Mouse (Mus musculus) neural tube, embryonic 12.5 days (tissue): ENCODE data around the gene Mrgprh. TPM values are rescaled to one million over a fixed set of nuclear protein-coding genes. Genes with fewer than 3 reads are reported as not detected.

Source experiments
- ATAC-seq: fragments of 200-750 bp; cut with Nextera tagmentation; 2 replicates; pipeline ENCODE4 v1.8.0; 2017; ENCODE audit warnings: low read depth, mild to moderate bottlenecking, moderate TSS enrichment, moderate library complexity; ENCODE audit not compliant: low FRiP score
- H3K27ac ChIP-seq: fragments of 300-500 bp; sonication (generic); 2 replicates; pipeline ENCODE4 v1.5.1; 2016
- H3K27me3 ChIP-seq: fragments of 300-500 bp; sonication (generic); replicated peaks from 2 replicates; pipeline ENCODE4 v1.6.1; 2016; ENCODE audit warnings: mild to moderate bottlenecking
- H3K36me3 ChIP-seq: fragments of 300-500 bp; sonication (generic); 2 replicates; pipeline ENCODE4 v1.6.1; 2016; ENCODE audit warnings: mild to moderate bottlenecking
- H3K4me1 ChIP-seq: fragments of 300-500 bp; sonication (generic); 2 replicates; pipeline ENCODE4 v1.6.1; 2016
- H3K4me2 ChIP-seq: fragments of 300-500 bp; sonication (generic); replicated peaks from 2 replicates; pipeline ENCODE4 v1.6.1; 2016; ENCODE audit warnings: mild to moderate bottlenecking
- H3K4me3 ChIP-seq: fragments of 300-500 bp; sonication (generic); 2 replicates; pipeline ENCODE4 v1.5.1; 2016
- H3K9ac ChIP-seq: fragments of 300-500 bp; sonication (generic); 2 replicates; pipeline ENCODE4 v1.6.1; 2016; ENCODE audit warnings: mild to moderate bottlenecking
- H3K9me3 ChIP-seq: fragments of 300-500 bp; sonication (generic); 2 replicates; pipeline ENCODE4 v1.6.1; 2016; ENCODE audit warnings: mild to moderate bottlenecking
- WGBS: fragments of 180-500 bp; shearing (Covaris S2); methylation state at CpG from one replicate; pipeline ENCODE4 v1.1.7; 2016; 5-methylcytosine and 5-hydroxymethylcytosine counted together
- polyA plus RNA-seq: library from polyadenylated mRNA; unstranded; fragments of >200 nt; fragmentation: Nextera tagmentation; extraction: Ambion mirVana; gene quantifications from 2 replicates; pipeline ENCODE4 v1.2.1, GENCODE M21; 2016

The Mrgprh gene
- polyA plus RNA-seq, 1 experiment from 2014 or later = not detected

DNA sequence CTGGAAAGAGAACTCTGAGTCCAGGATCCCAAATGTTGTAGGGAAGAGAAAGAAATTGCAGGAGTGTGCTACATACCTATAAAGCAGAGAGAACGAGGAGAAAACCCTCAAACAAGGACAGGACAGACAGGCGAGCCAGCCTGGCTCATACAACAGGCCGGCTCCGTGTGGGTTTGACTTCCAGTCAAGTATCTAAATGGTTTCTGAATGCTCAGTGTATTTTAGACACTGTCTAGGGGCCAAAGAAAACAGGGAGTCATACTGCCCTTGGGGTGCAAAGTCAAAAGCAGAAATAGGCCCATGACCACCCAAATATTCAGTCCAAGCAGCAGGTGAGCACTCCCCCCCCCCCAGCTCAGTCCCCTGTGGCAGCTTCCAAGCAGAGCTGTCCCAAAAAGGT, 30.0 kb downstream of the Mrgprh start:
- H3K9ac ChIP-seq = no peak overlapping the region
- H3K27ac ChIP-seq = no peak overlapping the region
- H3K9me3 ChIP-seq = no peaks in the 10 kb centered on the region
- no peaks in the 10 kb centered on the region for H3K27me3 ChIP-seq
- H3K4me2 ChIP-seq = no peak overlapping the region
- no peak overlapping the region for H3K4me3 ChIP-seq
- WGBS = 90% methylated on average over 4 of the region's 4 CpGs
- no peak for ATAC-seq
- peaks cover 36% of the 10 kb centered on the region for H3K36me3 ChIP-seq
- H3K4me1 ChIP-seq = no peaks in the 10 kb centered on the region

DNA sequence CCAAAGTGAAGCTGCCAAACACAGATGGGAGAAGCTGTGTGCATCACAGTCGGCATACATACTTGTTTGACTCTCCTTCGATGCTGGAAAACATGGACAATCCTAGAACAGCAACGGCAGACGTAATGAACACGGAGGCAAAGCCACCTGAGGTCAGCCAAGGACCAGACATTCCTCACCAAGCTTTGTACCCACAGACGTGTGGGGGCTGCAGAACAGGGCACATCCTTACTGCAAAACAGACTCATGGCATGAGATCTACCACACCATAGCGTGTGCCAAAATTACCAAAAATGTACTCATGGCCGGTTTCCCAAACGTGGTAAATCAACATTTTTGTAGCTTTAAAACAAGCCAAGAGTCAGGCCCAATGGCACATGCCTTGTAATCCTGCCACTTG, 30.6 kb downstream of the Mrgprh start:
- Histone ChIP-seq H3K9me3 (no peaks in the 10 kb centered on the region), H3K27ac (no peak overlapping the region), H3K4me2 (no peak overlapping the region), H3K36me3 (peaks cover 38% of the 10 kb centered on the region), H3K27me3 (no peaks in the 10 kb centered on the region), H3K9ac (no peak overlapping the region), H3K4me1 (no peaks in the 10 kb centered on the region), H3K4me3 (no peak overlapping the region)
- no peak for ATAC-seq
- WGBS = 94% methylated on average over 9 of the region's 9 CpGs

DNA sequence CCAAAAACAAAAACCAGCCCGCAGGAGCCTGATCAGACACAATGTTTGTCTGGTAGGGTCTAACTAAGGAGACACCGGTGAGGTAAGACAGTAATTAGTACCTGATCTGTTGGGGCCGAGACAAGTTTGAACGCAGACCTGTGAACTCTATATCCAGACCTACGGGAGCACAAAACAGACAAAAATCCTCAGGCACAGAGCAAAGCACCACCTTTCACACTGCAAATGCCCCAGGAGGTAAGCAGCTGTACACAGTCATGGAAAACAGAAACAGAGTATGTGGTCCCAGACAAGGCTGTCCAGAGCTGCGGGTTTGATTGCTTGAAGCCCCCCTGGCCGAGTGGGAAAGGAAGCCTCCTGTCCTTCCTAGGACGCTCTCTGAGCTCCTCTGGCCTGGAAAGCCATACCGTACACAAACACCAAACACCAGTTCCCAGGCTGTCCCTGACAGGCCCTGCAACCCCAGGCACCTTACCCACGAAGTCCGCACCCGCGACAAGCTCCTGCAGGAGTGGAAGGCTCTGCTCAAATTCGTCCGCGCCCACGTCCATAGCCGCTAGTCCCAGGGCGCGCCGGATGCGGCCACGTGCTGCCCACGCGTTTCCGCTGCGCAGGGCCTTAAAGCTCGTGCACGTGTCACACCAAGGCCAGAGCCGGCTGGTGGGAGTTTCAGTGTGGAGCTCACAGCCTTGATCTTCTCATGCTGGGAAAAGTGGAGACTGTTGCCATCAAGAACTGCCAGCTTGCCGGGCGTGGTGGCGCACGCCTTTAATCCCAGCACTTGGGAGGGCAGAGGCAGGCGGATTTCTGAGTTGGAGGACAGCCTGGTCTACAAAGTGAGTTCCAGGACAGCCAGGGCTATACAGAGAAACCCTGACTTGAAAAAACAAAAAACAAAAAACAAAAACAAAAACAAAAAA, 33.8 kb downstream of the Mrgprh start, which contains the start of gene Pnldc1:
Gene Pnldc1 (minus strand): TSS at position 870 of the 920 bp plus-strand sequence.
- no peak for ATAC-seq
- Histone ChIP-seq H3K27me3 (no peaks in the 10 kb centered on the region), H3K4me1 (no peaks in the 10 kb centered on the region), H3K4me3 (no peak within 1 kb of the TSS), H3K27ac (no peak within 1 kb of the TSS), H3K4me2 (no peak within 1 kb of the TSS), H3K9ac (no peak within 1 kb of the TSS), H3K36me3 (peaks cover 48% of the 10 kb centered on the region), H3K9me3 (no peaks in the 10 kb centered on the region)
- WGBS = 81% methylated on average over 35 of the region's 35 CpGs

DNA sequence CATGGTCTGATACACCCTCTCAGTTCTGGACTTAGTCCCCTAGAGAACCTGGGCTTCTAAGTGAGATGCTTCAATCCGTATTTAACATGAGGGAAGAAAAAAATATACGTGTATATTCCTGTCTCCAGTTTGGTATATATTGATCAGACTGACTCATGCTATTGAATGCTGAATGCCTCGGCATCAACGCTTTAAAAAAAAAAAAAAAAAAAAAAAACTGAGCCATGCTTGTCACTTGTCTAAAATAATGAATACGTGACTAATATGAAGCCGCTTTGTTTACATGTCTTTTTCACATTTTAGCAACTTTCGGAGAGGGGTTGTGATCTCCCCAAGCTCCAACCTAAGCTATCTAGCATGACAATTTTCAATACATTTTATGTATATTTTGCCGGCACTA, 34.6 kb downstream of the Mrgprh start:
- no peaks in the 10 kb centered on the region for H3K27me3 ChIP-seq
- no peak overlapping the region for H3K4me2 ChIP-seq
- no peak overlapping the region for H3K4me3 ChIP-seq
- peaks cover 40% of the 10 kb centered on the region for H3K36me3 ChIP-seq
- H3K9me3 ChIP-seq = no peaks in the 10 kb centered on the region
- no peak overlapping the region for H3K27ac ChIP-seq
- WGBS = 91% methylated on average over 8 of the region's 8 CpGs
- no peak for ATAC-seq
- no peak overlapping the region for H3K9ac ChIP-seq
- peaks cover 4% of the 10 kb centered on the region for H3K4me1 ChIP-seq

DNA sequence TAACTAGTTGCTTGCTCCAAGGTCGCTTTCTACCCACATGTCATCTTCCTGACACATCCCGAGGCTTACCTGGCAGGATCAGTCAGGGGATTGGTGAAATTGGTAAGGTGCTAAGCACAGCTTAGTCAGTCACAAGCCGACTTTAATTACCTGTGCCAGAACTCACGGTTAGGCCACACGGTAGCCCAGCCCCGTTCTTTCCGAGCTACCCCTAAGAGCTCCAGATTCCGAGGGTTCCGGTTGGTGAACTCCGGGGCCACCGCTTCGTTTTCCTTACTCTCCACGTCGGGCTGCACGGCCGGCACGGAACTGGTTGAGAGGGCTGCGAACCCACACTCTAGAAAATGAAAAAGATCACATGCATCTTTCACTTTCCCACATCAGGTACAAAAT, 39.6 kb downstream of the Mrgprh start, which contains the start of gene Tcp1:
Gene Tcp1 (plus strand): TSS at position 214 of the 393 bp plus-strand sequence.
- Histone ChIP-seq H3K4me3 (peak within 1 kb of the TSS; percentile 76), H3K9me3 (no peaks in the 10 kb centered on the region), H3K9ac (peak within 1 kb of the TSS; percentile 91), H3K27me3 (no peaks in the 10 kb centered on the region), H3K27ac (peak within 1 kb of the TSS; percentile 69), H3K4me2 (peak within 1 kb of the TSS; percentile 88), H3K4me1 (peaks cover 8% of the 10 kb centered on the region), H3K36me3 (peaks cover 51% of the 10 kb centered on the region)
- peak; percentile 7 for ATAC-seq
- 2% methylated on average over 18 of the region's 18 CpGs for WGBS

DNA sequence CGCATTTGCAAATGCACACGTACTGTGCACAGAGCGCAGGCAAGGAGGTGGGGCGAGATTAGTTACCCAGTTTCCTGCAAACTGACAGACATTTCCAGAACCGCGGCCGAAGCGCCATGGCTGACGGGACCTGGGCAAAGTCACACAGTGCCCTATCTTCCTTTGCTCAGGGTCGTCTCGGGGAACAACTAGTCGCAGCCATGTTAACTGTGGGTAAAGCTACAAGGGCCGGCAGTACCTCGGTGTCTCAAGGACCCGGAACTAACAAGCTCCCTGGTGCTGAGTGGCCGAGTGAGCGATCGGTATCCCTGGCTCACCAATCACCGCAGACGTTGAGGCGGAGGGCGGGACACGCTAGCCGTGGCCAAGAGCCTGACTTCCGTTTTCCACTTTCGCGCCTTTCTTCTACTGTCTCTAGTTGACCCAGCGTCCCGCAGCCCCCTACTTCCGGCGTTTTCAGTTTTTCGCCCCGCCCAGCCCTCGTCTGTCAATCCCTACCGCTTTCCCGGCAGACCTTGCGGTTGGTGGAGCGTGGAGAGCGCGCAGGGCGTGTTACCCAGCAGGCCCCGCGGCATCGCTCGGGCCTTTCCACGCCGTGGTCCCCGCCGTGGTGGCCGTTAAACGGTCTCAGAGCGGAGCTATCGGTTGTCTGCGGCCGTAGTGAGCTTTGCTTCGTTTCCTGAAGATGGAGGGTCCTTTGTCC, 40.2 kb downstream of the Mrgprh start, which contains the start of gene Mrpl18:
Gene Mrpl18 (minus strand): TSS at position 465 of the 703 bp plus-strand sequence.
- no peaks in the 10 kb centered on the region for H3K9me3 ChIP-seq
- H3K4me1 ChIP-seq = peaks cover 8% of the 10 kb centered on the region
- peak; percentile 99 for ATAC-seq
- H3K4me3 ChIP-seq = peak within 1 kb of the TSS; percentile 76
- no peaks in the 10 kb centered on the region for H3K27me3 ChIP-seq
- H3K36me3 ChIP-seq = peaks cover 52% of the 10 kb centered on the region
- H3K4me2 ChIP-seq = peak within 1 kb of the TSS; percentile 88
- WGBS = under 1% methylated on average over 56 of the region's 56 CpGs
- peak within 1 kb of the TSS; percentile 91 for H3K9ac ChIP-seq
- peak within 1 kb of the TSS; percentile 69 for H3K27ac ChIP-seq

DNA sequence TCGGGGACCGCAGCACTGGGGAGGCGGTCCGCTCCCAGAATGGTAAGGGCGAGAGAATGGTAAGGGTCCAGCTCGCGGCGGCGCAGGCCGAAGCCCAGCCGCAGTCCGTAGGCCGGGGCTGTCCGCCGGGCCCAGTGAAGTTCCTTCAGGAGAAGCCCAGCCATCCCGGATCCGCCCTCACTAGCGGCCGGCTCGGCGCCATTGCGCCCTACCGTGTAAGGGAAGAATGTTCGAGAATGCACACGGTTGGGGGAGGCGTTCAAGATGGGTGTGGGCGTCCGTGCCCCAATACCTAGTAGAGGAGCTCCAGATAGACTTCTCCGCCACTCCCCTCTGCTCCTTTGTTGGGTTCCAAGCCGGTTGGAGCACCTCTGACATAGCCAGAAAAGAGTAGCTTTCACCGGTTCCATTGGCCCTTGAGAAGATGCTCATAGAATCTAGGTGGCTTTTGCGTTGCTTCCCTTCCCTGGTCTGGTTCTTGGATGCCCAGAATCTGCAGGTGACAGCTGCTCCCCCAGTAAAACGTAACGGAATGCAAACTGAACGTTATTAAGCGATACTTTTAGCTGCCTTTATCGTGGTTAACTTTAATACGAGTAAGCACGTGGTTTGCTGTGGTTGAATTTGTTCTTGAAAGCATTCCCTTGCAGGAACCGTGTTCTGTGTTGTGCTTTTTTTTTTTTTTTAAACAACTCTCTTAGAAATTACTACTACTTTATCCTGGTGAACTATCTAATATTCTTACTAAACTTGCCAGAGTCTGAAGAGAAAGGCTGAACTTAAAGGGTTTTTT, 41.0 kb downstream of the Mrgprh start:
- ATAC-seq = peak; percentile 67
- under 1% methylated on average over 40 of the region's 40 CpGs for WGBS
- H3K36me3 ChIP-seq = peaks cover 54% of the 10 kb centered on the region

DNA sequence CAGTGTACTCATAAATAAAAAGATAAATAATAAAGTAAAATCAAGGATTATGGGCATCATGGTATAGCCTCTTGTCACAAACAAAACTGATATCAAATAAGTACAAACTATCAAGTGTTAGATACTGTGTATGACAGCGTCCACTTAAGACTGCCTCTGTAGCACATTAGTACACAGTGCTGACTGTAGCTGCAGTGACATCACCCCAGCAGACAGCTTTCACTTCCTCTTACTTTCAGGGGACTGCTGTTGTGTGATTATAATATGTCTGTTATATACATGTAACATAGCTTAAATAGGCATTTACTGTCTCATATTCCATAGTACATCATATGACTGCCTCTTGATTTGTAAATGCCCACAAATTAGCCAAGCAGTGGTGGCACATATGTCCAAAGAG, 45.2 kb downstream of the Mrgprh start:
- H3K27me3 ChIP-seq = no peaks in the 10 kb centered on the region
- H3K4me2 ChIP-seq = no peak overlapping the region
- peaks cover 3% of the 10 kb centered on the region; the same call in 1 of the 2 replicates for H3K4me1 ChIP-seq
- H3K4me3 ChIP-seq = no peak overlapping the region
- no peak overlapping the region for H3K27ac ChIP-seq
- no peak overlapping the region for H3K9ac ChIP-seq
- H3K36me3 ChIP-seq = peaks cover 73% of the 10 kb centered on the region
- ATAC-seq = no peak
- no peaks in the 10 kb centered on the region for H3K9me3 ChIP-seq
- WGBS = 100% methylated on average over 1 of the region's 1 CpGs

More for the DNA sequence above, 41.0 kb downstream of the Mrgprh start:
- Histone ChIP-seq H3K4me2 (peak overlapping the region; percentile 82), H3K27me3 (no peaks in the 10 kb centered on the region), H3K27ac (peak overlapping the region; percentile 69), H3K9ac (peak overlapping the region; percentile 91), H3K4me1 (peaks cover 8% of the 10 kb centered on the region), H3K4me3 (peak overlapping the region; percentile 76), H3K9me3 (no peaks in the 10 kb centered on the region)

DNA sequence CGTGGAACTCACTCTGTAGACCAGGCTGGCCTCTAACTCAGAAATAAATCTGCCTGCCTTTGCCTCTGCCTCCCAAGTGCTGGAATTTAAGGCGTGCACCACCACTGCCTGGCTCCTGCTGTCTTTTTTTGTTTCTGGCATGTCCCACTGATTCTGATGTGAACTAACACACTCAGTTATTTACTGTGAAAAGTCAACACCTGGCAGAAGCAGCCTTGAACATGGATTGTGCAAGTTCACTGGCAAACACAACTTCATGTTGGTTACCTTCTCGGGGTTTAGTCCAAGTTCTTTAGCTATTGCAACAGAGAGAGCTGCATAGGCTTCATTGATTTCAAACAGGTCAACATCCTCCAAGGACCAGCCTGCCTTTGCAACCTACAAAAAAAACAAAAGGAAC, 49.2 kb downstream of the Mrgprh start:
- H3K9ac ChIP-seq = no peak overlapping the region
- no peaks in the 10 kb centered on the region for H3K4me1 ChIP-seq
- 92% methylated on average over 3 of the region's 3 CpGs for WGBS
- no peaks in the 10 kb centered on the region for H3K9me3 ChIP-seq
- H3K27ac ChIP-seq = no peak overlapping the region
- no peak overlapping the region for H3K4me2 ChIP-seq
- peaks cover 71% of the 10 kb centered on the region for H3K36me3 ChIP-seq
- no peaks in the 10 kb centered on the region for H3K27me3 ChIP-seq
- ATAC-seq = no peak
- no peak overlapping the region for H3K4me3 ChIP-seq

DNA sequence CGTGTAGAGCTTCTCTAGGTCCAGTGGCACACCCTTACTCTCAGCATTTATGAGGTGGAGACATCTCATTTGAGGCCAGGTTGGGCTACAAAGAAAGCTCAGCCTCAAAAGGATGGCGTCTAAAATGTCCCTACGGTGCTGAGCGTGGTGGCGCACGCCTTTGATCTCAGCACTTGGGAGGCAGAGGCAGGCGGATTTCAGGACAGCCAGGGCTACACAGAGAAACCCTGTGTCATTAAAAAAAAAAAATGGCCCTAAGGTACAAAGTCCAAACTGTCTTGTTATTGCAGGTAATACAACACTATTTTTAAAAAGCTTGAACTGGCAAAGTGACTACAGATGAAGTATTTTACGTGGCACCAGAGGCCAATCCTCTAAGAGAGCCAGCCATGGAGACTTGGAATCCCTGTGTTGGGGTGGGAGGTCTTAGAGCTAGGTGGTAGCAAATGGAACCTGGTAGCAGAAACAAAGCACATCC, 49.9 kb downstream of the Mrgprh start:
- Histone ChIP-seq H3K9me3 (no peaks in the 10 kb centered on the region), H3K27me3 (no peaks in the 10 kb centered on the region), H3K36me3 (peaks cover 63% of the 10 kb centered on the region), H3K4me2 (no peak overlapping the region), H3K4me3 (no peak overlapping the region), H3K9ac (no peak overlapping the region), H3K27ac (no peak overlapping the region), H3K4me1 (no peaks in the 10 kb centered on the region)
- ATAC-seq = no peak
- 92% methylated on average over 8 of the region's 8 CpGs for WGBS
